Mouse (Mus musculus): ENCODE measurements around the gene 6030498E09Rik. TPM values are rescaled to one million over a fixed set of nuclear protein-coding genes. Genes with fewer than 3 reads are reported as not detected.

6030498E09Rik gene
- not detected for polyA plus RNA-seq (2014; fragmentation: Illumina TruSeq; extraction: RNeasy Lipid Tissue Mini Kit (QIAGEN cat#74804); ENCODE audit: low read depth, low replicate concordance)

GRCm38 (mm10) chrX:38772478-38772877, at the start of gene 6030498E09Rik:
Gene 6030498E09Rik (plus strand): TSS chrX:38772671.

Other genes with a start within 250 kb of the 6030498E09Rik start
- 115 TPM for gene Cul4b, start 196.5 kb upstream of the 6030498E09Rik start, polyA plus RNA-seq (2014; fragmentation: Illumina TruSeq; extraction: RNeasy Lipid Tissue Mini Kit (QIAGEN cat#74804); ENCODE audit: low read depth, low replicate concordance)
- gene Mcts1, start 172.1 kb upstream of the 6030498E09Rik start, polyA plus RNA-seq (2014; fragmentation: Illumina TruSeq; extraction: RNeasy Lipid Tissue Mini Kit (QIAGEN cat#74804); ENCODE audit: low read depth, low replicate concordance), result 169 TPM
- gene C1galt1c1, start 137.6 kb upstream of the 6030498E09Rik start, polyA plus RNA-seq (2014; fragmentation: Illumina TruSeq; extraction: RNeasy Lipid Tissue Mini Kit (QIAGEN cat#74804); ENCODE audit: low read depth, low replicate concordance), result 168 TPM